Mouse (Mus musculus) brown adipose tissue, adult 24 weeks (tissue): ENCODE data around the gene Efhd1. TPM values are rescaled to one million over a fixed set of nuclear protein-coding genes. Genes with fewer than 3 reads are reported as not detected.

ENCODE experiments used
- polyA plus RNA-seq: library from polyadenylated mRNA; stranded (reverse); fragments of >200 nt; gene quantifications from 2 replicates; pipeline ENCODE4 v1.2.4, GENCODE M21; 2012; ENCODE audit not compliant: missing spikeins, insufficient read depth, insufficient read length

Gene Efhd1
- polyA plus RNA-seq, 1 experiment: 10.2 TPM

Other genes with a start within 250 kb of the Efhd1 start
- gene Alppl2, start 174.4 kb upstream of the Efhd1 start, polyA plus RNA-seq: not detected in 2 replicates
- not detected in 2 replicates for gene Alpi, start 162.8 kb upstream of the Efhd1 start, polyA plus RNA-seq
- gene Akp3, start 139.4 kb upstream of the Efhd1 start, polyA plus RNA-seq: not detected in 2 replicates
- gene Ecel1, start 107.8 kb upstream of the Efhd1 start, polyA plus RNA-seq: not detected in 2 replicates
- not detected in 2 replicates for gene Prss56, start 81.0 kb upstream of the Efhd1 start, polyA plus RNA-seq
- not detected in 2 replicates for gene Chrnd, start 73.8 kb upstream of the Efhd1 start, polyA plus RNA-seq
- not detected in 2 replicates for gene Chrng, start 59.7 kb upstream of the Efhd1 start, polyA plus RNA-seq
- gene Eif4e2, start 50.4 kb upstream of the Efhd1 start, polyA plus RNA-seq: 77.7 and 83.0 TPM in 2 replicates
- gene Gigyf2, start 62.6 kb downstream of the Efhd1 start, polyA plus RNA-seq: 25.6 and 32.1 TPM in 2 replicates
- not detected in 2 replicates for gene Kcnj13, start 130.4 kb downstream of the Efhd1 start, polyA plus RNA-seq
- not detected in 2 replicates for gene Snorc, start 205.9 kb downstream of the Efhd1 start, polyA plus RNA-seq
- 0.67 and 0.71 TPM in 2 replicates for gene Neu2, start 245.5 kb downstream of the Efhd1 start, polyA plus RNA-seq